In the genomic region with DNA sequence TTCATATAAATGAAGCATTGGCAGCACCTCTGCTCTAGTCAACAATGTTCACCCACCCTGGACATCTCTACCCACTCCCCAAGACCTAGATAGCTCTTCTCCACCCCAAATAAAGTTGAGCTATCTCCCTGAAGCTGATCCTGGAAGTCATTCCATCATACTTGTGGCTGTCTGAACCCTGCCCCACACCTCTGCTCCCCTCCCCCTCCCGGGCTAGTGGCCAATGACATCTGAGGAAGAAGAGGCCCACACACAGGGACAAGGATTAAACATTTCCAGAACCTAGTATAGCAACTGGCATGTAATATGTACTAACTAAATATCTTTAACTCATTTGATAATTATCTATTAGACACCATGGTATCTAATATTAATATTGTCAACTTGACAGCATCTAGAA, we compare ENCODE assay signal across 25 mouse cellular contexts. TPM values are rescaled to one million over a fixed set of nuclear protein-coding genes. Genes with fewer than 3 reads are reported as not detected.
A peak's percentile ranks its signal among the peaks of the same experiment; 100 is the strongest.
DNase-seq lines count a peak whose midpoint lies in the region; ATAC-seq and TF ChIP-seq lines count a peak whose summit lies in the region.
"Had no signal": no experiment of that assay in that cellular context is flagged by ENCODE, and none has a peak within 500 bp of the region (broad histone marks: within the 10 kb centered on the region; RNA-seq: fewer than 3 reads in every experiment).

No protein-coding gene starts in this region.

- H3K9me3 ChIP-seq in kidney, embryonic 16.5 days (ENCODE audit: low read length), result no peaks in the 10 kb centered on the region
- H3K9me3 ChIP-seq in midbrain, embryonic 15.5 days, result no peaks in the 10 kb centered on the region
- H3K9me3 ChIP-seq: embryonic facial prominence, embryonic 12.5 days; G1E had no signal

- no peak overlapping the region for H3K9ac ChIP-seq in kidney, embryonic 16.5 days (replicated peaks; ENCODE audit: low read length)
- H3K9ac ChIP-seq in midbrain, embryonic 15.5 days, result no peak overlapping the region
- H3K9ac ChIP-seq: embryonic facial prominence, embryonic 12.5 days had no signal

- intact Hi-C loops in left cerebral cortex, postnatal 36 days (cut with DNase I), result no loop called here

- no peak overlapping the region for H3K4me2 ChIP-seq in kidney, embryonic 16.5 days (replicated peaks; ENCODE audit: low read depth, low read length)
- no peak overlapping the region for H3K4me2 ChIP-seq in midbrain, embryonic 15.5 days
- H3K4me2 ChIP-seq: embryonic facial prominence, embryonic 12.5 days had no signal

- TF ChIP-seq POLR2A in kidney, adult 2 months (IDR thresholded peaks at IDR 0.05; ENCODE audit: low read depth, low read length), result no peak

- 30% methylated on average over 1 of the region's 1 CpGs for WGBS in kidney, adult 2 months
- WGBS in kidney, embryonic 16.5 days, result 73% methylated on average over 1 of the region's 1 CpGs
- WGBS in midbrain, embryonic 15.5 days, result 78% methylated on average over 1 of the region's 1 CpGs

- H3K36me3 ChIP-seq in kidney, adult 2 months (ENCODE audit: control insufficient read depth, insufficient read depth, low read length), result no peaks in the 10 kb centered on the region
- H3K36me3 ChIP-seq in kidney, embryonic 16.5 days (ENCODE audit: insufficient read depth, low read length), result no peaks in the 10 kb centered on the region
- H3K36me3 ChIP-seq in midbrain, embryonic 15.5 days (replicated peaks), result no peaks in the 10 kb centered on the region
- H3K36me3 ChIP-seq: embryonic facial prominence, embryonic 12.5 days; G1E had no signal

- H3K27ac ChIP-seq in kidney, adult 2 months (ENCODE audit: insufficient read depth, low read depth, low read length), result no peak overlapping the region; the same call in 1 of the 2 replicates
- no peak overlapping the region for H3K27ac ChIP-seq in kidney, embryonic 16.5 days (ENCODE audit: low read length)
- no peak overlapping the region for H3K27ac ChIP-seq in midbrain, embryonic 15.5 days
- H3K27ac ChIP-seq: embryonic facial prominence, embryonic 12.5 days; left cerebral cortex, adult 2 months had no signal

- no peak overlapping the region for H3K4me3 ChIP-seq in kidney, adult 2 months (ENCODE audit: insufficient read depth, low read depth, low read length)
- H3K4me3 ChIP-seq in kidney, embryonic 16.5 days (ENCODE audit: low read length), result no peak overlapping the region
- H3K4me3 ChIP-seq in midbrain, embryonic 15.5 days, result no peak overlapping the region
- H3K4me3 ChIP-seq: embryonic facial prominence, embryonic 12.5 days; left cerebral cortex, adult 2 months had no signal

- ATAC-seq in kidney, embryonic 16.5 days (ENCODE audit: low FRiP score, low TSS enrichment), result no peak
- ATAC-seq in midbrain, embryonic 15.5 days (replicated peaks), result no peak
- ATAC-seq: forebrain, embryonic 14.5 days; hindbrain, embryonic 16.5 days; lung, postnatal 0 days had no signal

- DNase-seq in heart, adult 11 months, result peak; percentile 66
- no peak for DNase-seq in heart, adult 9 months (ENCODE audit: low spot score in 2 of 2)
- peak; percentile 85 for DNase-seq in kidney, adult 2 months
- peak; percentile 77 for DNase-seq in kidney, adult 8-10 months
- DNase-seq in kidney, postnatal 25 days, result peak; percentile 72 to 87
- no peak for DNase-seq in left cerebral cortex, postnatal 36 days (ENCODE audit: low spot score in 2 of 2)
- DNase-seq: adrenal gland, postnatal 10 days; cerebellum, adult 11 months; cerebellum, adult 9-10 months; cerebellum, postnatal 36 days; embryo, embryonic 11 days; gastrocnemius, postnatal 36 days; heart, postnatal 14 days; midbrain, embryonic 14.5 days; spleen, adult 18-20 months; thymus, adult 18-20 months; thymus, postnatal 25 days had no signal

- TF ChIP-seq CTCF in kidney, adult 2 months (conservative IDR thresholded peaks at IDR 0.05; ENCODE audit: insufficient read depth, insufficient read length, low read depth, low read length), result no peak

- peaks cover 8% of the 10 kb centered on the region for H3K4me1 ChIP-seq in kidney, adult 2 months (ENCODE audit: control insufficient read depth, insufficient read depth, low read length)
- no peaks in the 10 kb centered on the region for H3K4me1 ChIP-seq in kidney, embryonic 16.5 days (ENCODE audit: insufficient read depth, low read length)
- no peaks in the 10 kb centered on the region for H3K4me1 ChIP-seq in midbrain, embryonic 15.5 days
- H3K4me1 ChIP-seq: embryonic facial prominence, embryonic 12.5 days had no signal

- H3K27me3 ChIP-seq in kidney, adult 2 months (replicated peaks; ENCODE audit: control insufficient read depth, insufficient read depth, low read length), result no peaks in the 10 kb centered on the region
- H3K27me3 ChIP-seq in kidney, embryonic 16.5 days (ENCODE audit: insufficient read depth, low read length), result no peaks in the 10 kb centered on the region
- H3K27me3 ChIP-seq in midbrain, embryonic 15.5 days (replicated peaks), result no peaks in the 10 kb centered on the region
- H3K27me3 ChIP-seq: embryonic facial prominence, embryonic 12.5 days had no signal

RNA-seq across cellular contexts. Expression of a gene that starts 29.8 kb away (rescaled TPM):
- polyA plus RNA-seq in kidney, adult 2 months (2012; rRNA removed), result 4.2 and 6.9 TPM in 2 replicates
- 38.8 and 40.3 TPM in 2 replicates for polyA plus RNA-seq in kidney, embryonic 16.5 days (2015; fragmentation: Nextera tagmentation; extraction: Ambion mirVana)
- 10 to 100 TPM; 11.1 to 14.2 TPM for total RNA-seq in left cerebral cortex, postnatal 36 days (2021)
- polyA plus RNA-seq in midbrain, embryonic 15.5 days (2015; fragmentation: Nextera tagmentation; extraction: Ambion mirVana), result 36.5 and 38.6 TPM in 2 replicates

RNA-seq across cellular contexts. Expression of a gene that starts 29.9 kb away (rescaled TPM):
- 51.5 and 55.9 TPM in 2 replicates for polyA plus RNA-seq in kidney, adult 2 months (2012; rRNA removed)
- polyA plus RNA-seq in kidney, embryonic 16.5 days (2015; fragmentation: Nextera tagmentation; extraction: Ambion mirVana), result 19.1 and 21.2 TPM in 2 replicates
- total RNA-seq in left cerebral cortex, postnatal 36 days (2021), result 10 to 100 TPM; 56.3 to 60.1 TPM
- polyA plus RNA-seq in midbrain, embryonic 15.5 days (2015; fragmentation: Nextera tagmentation; extraction: Ambion mirVana), result 39.3 and 40.1 TPM in 2 replicates
- polyA plus RNA-seq: G1E had no signal

Comparison
In these comparisons a context has a peak if more than half of its experiments do, and no peak if none do; other contexts are left out.
1. DNase-seq: peak in heart, adult 11 months (single experiment), kidney, adult 2 months (single experiment), kidney, adult 8-10 months (2 of 2) and kidney, postnatal 25 days (2 of 2); none in heart, adult 9 months (0 of 2) and left cerebral cortex, postnatal 36 days (0 of 2).